Mouse (Mus musculus) liver, embryonic 15.5 days (tissue): ENCODE measurements around the gene Pnpla5. TPM values are rescaled to one million over a fixed set of nuclear protein-coding genes. Genes with fewer than 3 reads are reported as not detected.
"Not testable (repeated sequence)": the region's sequence is repeated elsewhere in the genome, so short reads cannot be mapped to it uniquely, and the experiment has no call there.

Experiments
- ATAC-seq: fragments of 200-750 bp; cut with Nextera tagmentation; 2 replicates; pipeline ENCODE4 v1.8.0; 2017; ENCODE audit warnings: moderate number of reproducible peaks, mild to moderate bottlenecking, moderate library complexity; ENCODE audit not compliant: insufficient read depth
- H3K27ac ChIP-seq: fragments of 300-500 bp; sonication (generic); replicated peaks from 2 replicates; pipeline ENCODE4 v1.5.1; 2015; ENCODE audit warnings: mild to moderate bottlenecking, inconsistent platforms
- H3K27me3 ChIP-seq: fragments of 300-500 bp; sonication (generic); 2 replicates; pipeline ENCODE4 v1.6.1; 2015; ENCODE audit warnings: mild to moderate bottlenecking, inconsistent platforms
- H3K36me3 ChIP-seq: fragments of 300-500 bp; sonication (generic); replicated peaks from 2 replicates; pipeline ENCODE4 v1.6.1; 2015; ENCODE audit warnings: moderate library complexity, mild to moderate bottlenecking, inconsistent platforms
- H3K4me1 ChIP-seq: fragments of 300-500 bp; sonication (generic); replicated peaks from 2 replicates; pipeline ENCODE4 v1.6.1; 2015; ENCODE audit warnings: inconsistent platforms
- H3K4me2 ChIP-seq: fragments of 300-500 bp; sonication (generic); 2 replicates; pipeline ENCODE4 v1.6.1; 2015; ENCODE audit warnings: moderate library complexity, mild to moderate bottlenecking, inconsistent platforms
- H3K4me3 ChIP-seq: fragments of 300-500 bp; sonication (generic); replicated peaks from 2 replicates; pipeline ENCODE4 v1.5.1; 2015; ENCODE audit warnings: mild to moderate bottlenecking, inconsistent platforms
- H3K9ac ChIP-seq: fragments of 300-500 bp; sonication (generic); 2 replicates; pipeline ENCODE4 v1.6.1; 2015; ENCODE audit warnings: moderate library complexity, mild to moderate bottlenecking, inconsistent platforms
- H3K9me3 ChIP-seq: fragments of 300-500 bp; sonication (generic); replicated peaks from 2 replicates; pipeline ENCODE4 v1.6.1; 2016; ENCODE audit warnings: inconsistent platforms
- WGBS: fragments of 180-500 bp; shearing (Covaris S2); methylation state at CpG from one replicate; pipeline ENCODE4 v1.1.7; 2015; ENCODE audit warnings: mixed read lengths; ENCODE audit not compliant: insufficient replicate concordance; 5-methylcytosine and 5-hydroxymethylcytosine counted together
- polyA plus RNA-seq: library from polyadenylated mRNA; unstranded; fragments of >200 nt; fragmentation: Nextera tagmentation; extraction: Ambion mirVana; gene quantifications from 2 replicates; pipeline ENCODE4 v1.2.1, GENCODE M21; 2015

Pnpla5 gene
- polyA plus RNA-seq, result 0.12 TPM in 1 of 2 replicates, not detected in the other

- H3K27me3 ChIP-seq, result no peaks in the 10 kb centered on the region
- no peak within 1 kb of the TSS for H3K9ac ChIP-seq
- H3K36me3 ChIP-seq, result no peaks in the 10 kb centered on the region
- 53% methylated on average over 8 of the region's 8 CpGs for WGBS
- no peak for ATAC-seq
- H3K4me2 ChIP-seq, result no peak within 1 kb of the TSS
- no peaks in the 10 kb centered on the region for H3K9me3 ChIP-seq
- H3K4me3 ChIP-seq, result no peak within 1 kb of the TSS
- 0 out of 2 replicates have a peak, but pooled peaks cover 7% of the 10 kb centered on the region for H3K4me1 ChIP-seq
- no peak within 1 kb of the TSS for H3K27ac ChIP-seq
Measured at GRCm38 (mm10) chr15:84123075-84123474, at the start of gene Pnpla5. TSS of gene Pnpla5 (minus strand) at chr15:84123175.

- peaks cover 12% of the 10 kb centered on the region for H3K4me1 ChIP-seq
- no peak overlapping the region for H3K27ac ChIP-seq
- no peak overlapping the region for H3K4me2 ChIP-seq
- no peaks in the 10 kb centered on the region for H3K9me3 ChIP-seq
- no peak overlapping the region for H3K9ac ChIP-seq
- H3K27me3 ChIP-seq, result peaks cover 40% of the 10 kb centered on the region
- 72% methylated on average over 7 of the region's 7 CpGs for WGBS
- no peak for ATAC-seq
- no peak overlapping the region for H3K4me3 ChIP-seq
- no peaks in the 10 kb centered on the region for H3K36me3 ChIP-seq
Measured at GRCm38 (mm10) chr15:84171166-84171565, 48.2 kb upstream of the Pnpla5 start.

GRCm38 (mm10) chr15:84169511-84169910 is 46.5 kb upstream of the Pnpla5 start:
- peak overlapping the region; percentile 55; the same call in 1 of the 2 replicates for H3K27ac ChIP-seq
- no peaks in the 10 kb centered on the region for H3K9me3 ChIP-seq
- H3K4me1 ChIP-seq, result peaks cover 12% of the 10 kb centered on the region
- H3K36me3 ChIP-seq, result no peaks in the 10 kb centered on the region
- peak overlapping the region; percentile 32 for H3K4me2 ChIP-seq
- no peak overlapping the region for H3K9ac ChIP-seq
- 41% methylated on average over 1 of the region's 1 CpGs for WGBS
- no peak overlapping the region for H3K4me3 ChIP-seq
- no peak for ATAC-seq
- H3K27me3 ChIP-seq, result peaks cover 45% of the 10 kb centered on the region

GRCm38 (mm10) chr15:84168170-84169161 is 45.5 kb upstream of the Pnpla5 start:
- Histone ChIP-seq H3K4me2 (peak overlapping the region; percentile 70), H3K36me3 (no peaks in the 10 kb centered on the region), H3K27me3 (peaks cover 47% of the 10 kb centered on the region), H3K4me3 (peak overlapping the region; percentile 54), H3K27ac (peak overlapping the region; percentile 71), H3K4me1 (peaks cover 12% of the 10 kb centered on the region), H3K9ac (peak overlapping the region; percentile 53), H3K9me3 (no peaks in the 10 kb centered on the region)
- WGBS, result 5% methylated on average over 28 of the region's 28 CpGs
- peak; percentile 81 for ATAC-seq

- H3K4me2 ChIP-seq, result peak within 1 kb of the TSS; percentile 70
- peak within 1 kb of the TSS; percentile 54 for H3K4me3 ChIP-seq
- H3K27me3 ChIP-seq, result peaks cover 47% of the 10 kb centered on the region
- H3K36me3 ChIP-seq, result no peaks in the 10 kb centered on the region
- H3K9me3 ChIP-seq, result no peaks in the 10 kb centered on the region
- peak within 1 kb of the TSS; percentile 53 for H3K9ac ChIP-seq
- H3K4me1 ChIP-seq, result peaks cover 12% of the 10 kb centered on the region
- H3K27ac ChIP-seq, result peak within 1 kb of the TSS; percentile 71
- ATAC-seq, result peak; percentile 75
- under 1% methylated on average over 28 of the region's 28 CpGs for WGBS
Measured at GRCm38 (mm10) chr15:84167600-84167999, 44.6 kb upstream of the Pnpla5 start, which contains the start of gene Pnpla3. TSS of gene Pnpla3 (plus strand) at chr15:84167837.

- Histone ChIP-seq H3K9me3 (no peaks in the 10 kb centered on the region), H3K36me3 (no peaks in the 10 kb centered on the region), H3K27me3 (peaks cover 47% of the 10 kb centered on the region), H3K4me2 (no peak overlapping the region), H3K4me3 (no peak overlapping the region), H3K9ac (no peak overlapping the region), H3K27ac (no peak overlapping the region), H3K4me1 (peaks cover 12% of the 10 kb centered on the region)
- ATAC-seq, result no peak
- WGBS, result 65% methylated on average over 6 of the region's 6 CpGs
Measured at GRCm38 (mm10) chr15:84166818-84167217, 43.8 kb upstream of the Pnpla5 start.

GRCm38 (mm10) chr15:84161871-84162270 is 38.9 kb upstream of the Pnpla5 start:
- H3K27ac ChIP-seq, result no peak overlapping the region
- no peaks in the 10 kb centered on the region for H3K9me3 ChIP-seq
- no peak overlapping the region for H3K4me2 ChIP-seq
- H3K9ac ChIP-seq, result no peak overlapping the region
- no peaks in the 10 kb centered on the region for H3K36me3 ChIP-seq
- no peaks in the 10 kb centered on the region for H3K4me1 ChIP-seq
- H3K4me3 ChIP-seq, result no peak overlapping the region
- 54% methylated on average over 6 of the region's 6 CpGs for WGBS
- peaks cover 8% of the 10 kb centered on the region; the same call in 1 of the 2 replicates for H3K27me3 ChIP-seq
- no peak for ATAC-seq

- H3K27ac ChIP-seq, H3K27me3 ChIP-seq, H3K9me3 ChIP-seq, H3K36me3 ChIP-seq, H3K4me2 ChIP-seq, ATAC-seq, H3K9ac ChIP-seq, H3K4me3 ChIP-seq, H3K4me1 ChIP-seq: not testable (repeated sequence)
- 66% methylated on average over 6 of the region's 6 CpGs for WGBS
Measured at GRCm38 (mm10) chr15:84157530-84157929, 34.6 kb upstream of the Pnpla5 start.

- no peaks in the 10 kb centered on the region for H3K4me1 ChIP-seq
- no peak for ATAC-seq
- WGBS, result 49% methylated on average over 2 of the region's 2 CpGs
Measured at GRCm38 (mm10) chr15:84156158-84156557, 33.2 kb upstream of the Pnpla5 start.

GRCm38 (mm10) chr15:84140929-84141328 is 18.0 kb upstream of the Pnpla5 start:
- no peaks in the 10 kb centered on the region for H3K36me3 ChIP-seq
- H3K9ac ChIP-seq, result no peak overlapping the region
- H3K27me3 ChIP-seq, result no peaks in the 10 kb centered on the region
- no peak overlapping the region for H3K27ac ChIP-seq
- no peak overlapping the region for H3K4me3 ChIP-seq
- ATAC-seq, result no peak
- no peaks in the 10 kb centered on the region for H3K4me1 ChIP-seq
- H3K9me3 ChIP-seq, result no peaks in the 10 kb centered on the region
- H3K4me2 ChIP-seq, result no peak overlapping the region
- 70% methylated on average over 5 of the region's 5 CpGs for WGBS

More at GRCm38 (mm10) chr15:84156158-84156557, 33.2 kb upstream of the Pnpla5 start:
- Histone ChIP-seq H3K9me3 (no peaks in the 10 kb centered on the region), H3K4me2 (no peak overlapping the region), H3K27me3 (no peaks in the 10 kb centered on the region), H3K9ac (no peak overlapping the region), H3K27ac (no peak overlapping the region), H3K36me3 (no peaks in the 10 kb centered on the region), H3K4me3 (no peak overlapping the region)

GRCm38 (mm10) chr15:84140109-84140508 is 17.1 kb upstream of the Pnpla5 start:
- no peak for ATAC-seq
- no peaks in the 10 kb centered on the region for H3K36me3 ChIP-seq
- H3K9ac ChIP-seq, result no peak overlapping the region
- no peak overlapping the region for H3K27ac ChIP-seq
- no peaks in the 10 kb centered on the region for H3K27me3 ChIP-seq
- H3K4me2 ChIP-seq, result no peak overlapping the region
- H3K9me3 ChIP-seq, result no peaks in the 10 kb centered on the region
- H3K4me3 ChIP-seq, result no peak overlapping the region
- WGBS, result 49% methylated on average over 3 of the region's 3 CpGs
- H3K4me1 ChIP-seq, result no peaks in the 10 kb centered on the region
